Mouse (Mus musculus): ENCODE measurements around the gene Lzic. TPM values are rescaled to one million over a fixed set of nuclear protein-coding genes. Genes with fewer than 3 reads are reported as not detected.

The Lzic gene
- total and polyA plus RNA-seq, 3 experiments: 25.0 to 26.2 TPM; not detected in 1

DNA sequence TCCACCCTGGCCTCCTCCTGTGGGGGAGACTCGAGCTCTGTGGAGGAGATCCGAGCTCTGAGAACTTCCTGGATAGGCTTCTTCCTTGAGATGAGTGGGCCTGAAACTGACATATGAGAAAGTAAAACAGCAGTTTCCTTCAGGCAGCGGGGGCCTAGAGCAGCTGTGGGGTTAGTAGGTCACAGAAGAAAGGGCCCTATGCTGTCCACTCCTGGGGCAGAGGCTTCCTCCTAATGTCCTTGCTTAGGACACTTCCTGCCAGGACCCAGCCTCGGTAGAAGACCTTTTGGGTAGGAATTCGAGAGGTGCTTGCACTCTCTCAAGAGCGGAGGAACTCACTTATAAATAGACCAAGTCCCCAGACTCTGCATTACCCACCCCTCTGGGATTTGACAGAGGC is 44.7 kb downstream of the Lzic start:
- H3K9ac ChIP-seq (ENCODE audit: control insufficient read depth, low read depth, low read length, poor library complexity, severe bottlenecking): no peak overlapping the region
- no peak for DNase-seq (ENCODE audit: low read depth, low spot score)
- TF ChIP-seq NELFE (IDR thresholded peaks at IDR 0.05; ENCODE audit: low read depth, low read length) (no peak), TAL1 (IDR thresholded peaks at IDR 0.05; ENCODE audit: low read length) (no peak), MAX (IDR thresholded peaks at IDR 0.05; ENCODE audit: low read length) (no peak), HCFC1 (IDR thresholded peaks at IDR 0.05; ENCODE audit: low read depth, low read length) (no peak), ETS1 (IDR thresholded peaks at IDR 0.05; ENCODE audit: low read depth, low read length) (no peak), POLR2AphosphoS5 (IDR thresholded peaks at IDR 0.05; ENCODE audit: borderline replicate concordance, low read depth, low read length) (no peak), MYB (IDR thresholded peaks at IDR 0.05; ENCODE audit: low read depth, low read length) (no peak), POLR2AphosphoS2 (IDR thresholded peaks at IDR 0.05; ENCODE audit: low read length) (no peak), USF1 (IDR thresholded peaks at IDR 0.05; ENCODE audit: low read depth, low read length) (no peak), SIN3A (IDR thresholded peaks at IDR 0.05; ENCODE audit: low read length) (no peak)
- no peak overlapping the region for H3K27ac ChIP-seq (ENCODE audit: control insufficient read depth, low read depth, low read length)
- no peaks in the 10 kb centered on the region for H3K79me2 ChIP-seq (ENCODE audit: control insufficient read depth, insufficient read depth, low read length, poor library complexity)
- H3K4me1 ChIP-seq (ENCODE audit: control insufficient read depth in 1 of 2, insufficient read depth in 2 of 2, low read length in 2 of 2): no peaks in the 10 kb centered on the region
- H3K36me3 ChIP-seq (ENCODE audit: control insufficient read depth in 1 of 2, insufficient read depth in 2 of 2, low read length in 2 of 2): no peaks in the 10 kb centered on the region
- no peak overlapping the region for H3K4me3 ChIP-seq (ENCODE audit: control insufficient read depth in 1 of 2, insufficient read depth in 1 of 2, low read depth in 2 of 2, low read length in 2 of 2)
- no peaks in the 10 kb centered on the region for H3K27me3 ChIP-seq (ENCODE audit: control insufficient read depth in 1 of 2, insufficient read depth in 2 of 2, low read length in 2 of 2)
- H3K9me3 ChIP-seq (replicated peaks; ENCODE audit: insufficient read depth, low read length): no peaks in the 10 kb centered on the region

DNA sequence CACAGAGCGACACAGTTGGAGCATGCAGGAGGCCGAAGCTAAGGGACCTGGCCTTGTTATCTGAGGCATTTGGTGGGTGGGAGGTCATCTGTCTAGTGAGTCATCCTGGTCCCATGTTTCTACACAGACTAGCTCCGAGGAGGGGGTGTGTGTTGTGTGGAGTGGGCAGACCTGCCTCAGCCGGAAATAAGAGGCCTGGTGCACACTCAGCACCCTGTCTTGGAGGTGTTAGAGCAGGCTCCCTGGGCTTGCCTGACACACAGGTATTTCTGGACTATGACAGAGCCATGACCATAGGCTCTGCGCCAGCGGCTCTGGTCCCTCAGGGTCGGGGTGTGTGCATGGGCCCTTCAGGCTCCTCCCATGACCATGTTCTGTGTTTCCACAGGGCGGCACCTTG is 54.4 kb downstream of the Lzic start:
- H3K4me3 ChIP-seq (ENCODE audit: control insufficient read depth in 1 of 2, insufficient read depth in 1 of 2, low read depth in 2 of 2, low read length in 2 of 2): no peak overlapping the region
- no peak overlapping the region for H3K9ac ChIP-seq (ENCODE audit: control insufficient read depth, low read depth, low read length, poor library complexity, severe bottlenecking)
- no peaks in the 10 kb centered on the region for H3K9me3 ChIP-seq (replicated peaks; ENCODE audit: insufficient read depth, low read length)
- TF ChIP-seq ETS1 (IDR thresholded peaks at IDR 0.05; ENCODE audit: low read depth, low read length) (no peak), MAZ (IDR thresholded peaks at IDR 0.05; ENCODE audit: low read depth, low read length) (no peak), NRF1 (IDR thresholded peaks at IDR 0.05; ENCODE audit: insufficient read depth, low read depth, low read length, poor library complexity, severe bottlenecking) (no peak), SMC3 (IDR thresholded peaks at IDR 0.05; ENCODE audit: low read depth, low read length) (no peak), MAX (IDR thresholded peaks at IDR 0.05; ENCODE audit: low read length) (no peak), RCOR1 (IDR thresholded peaks at IDR 0.05; ENCODE audit: low read depth, low read length) (no peak), MXI1 (IDR thresholded peaks at IDR 0.05; ENCODE audit: low read depth, low read length) (no peak), TAL1 (IDR thresholded peaks at IDR 0.05; ENCODE audit: low read length) (no peak), GABPA (IDR thresholded peaks at IDR 0.05; ENCODE audit: low read depth, low read length) (no peak)
- H3K27me3 ChIP-seq (ENCODE audit: control insufficient read depth in 1 of 2, insufficient read depth in 2 of 2, low read length in 2 of 2): no peaks in the 10 kb centered on the region
- no peaks in the 10 kb centered on the region for H3K79me2 ChIP-seq (ENCODE audit: control insufficient read depth, insufficient read depth, low read length, poor library complexity)
- no peaks in the 10 kb centered on the region for H3K4me1 ChIP-seq (ENCODE audit: control insufficient read depth in 1 of 2, insufficient read depth in 2 of 2, low read length in 2 of 2)
- DNase-seq (ENCODE audit: low read depth, low spot score): no peak
- no peaks in the 10 kb centered on the region for H3K36me3 ChIP-seq (ENCODE audit: control insufficient read depth in 1 of 2, insufficient read depth in 2 of 2, low read length in 2 of 2)
- H3K27ac ChIP-seq (ENCODE audit: control insufficient read depth, low read depth, low read length): no peak overlapping the region

DNA sequence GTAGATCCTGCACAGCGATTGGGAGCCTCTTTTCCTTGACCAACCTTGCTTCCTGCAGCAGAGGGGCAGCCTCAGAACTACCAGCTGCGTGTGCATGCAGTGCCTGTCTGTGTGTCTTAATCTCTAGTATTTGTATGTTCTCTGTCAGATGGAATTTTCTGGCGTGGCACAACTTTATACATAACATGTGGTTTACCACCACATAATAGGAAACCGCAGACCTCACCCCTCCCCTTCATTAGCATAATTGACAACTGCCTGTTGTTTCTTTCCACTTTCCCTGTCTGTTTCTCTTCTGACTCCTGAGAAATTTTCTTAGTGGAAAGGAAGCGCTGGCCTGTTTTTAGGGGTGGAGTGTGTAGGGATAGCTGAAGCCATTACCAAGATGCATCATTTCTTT is 56.9 kb downstream of the Lzic start:
- TF ChIP-seq CTCF (IDR thresholded peaks at IDR 0.05 in 2 of 3, conservative IDR thresholded peaks at IDR 0.05 in 1 of 3; ENCODE audit: control insufficient read depth in 1 of 3, insufficient read depth in 1 of 3, low read depth in 2 of 3, low read length in 3 of 3, poor library complexity in 1 of 3, severe bottlenecking in 1 of 3): no peak
- TF ChIP-seq GATA1 (IDR thresholded peaks at IDR 0.05; ENCODE audit: low read depth, low read length): no peak
- no peak for TF ChIP-seq MAZ (IDR thresholded peaks at IDR 0.05; ENCODE audit: low read depth, low read length)
- no peak for TF ChIP-seq MEF2A (IDR thresholded peaks at IDR 0.05; ENCODE audit: extremely low read depth, insufficient replicate concordance, low read depth, low read length, poor library complexity, severe bottlenecking)
- no peak for TF ChIP-seq MXI1 (IDR thresholded peaks at IDR 0.05; ENCODE audit: low read depth, low read length)
- no peak for TF ChIP-seq ETS1 (IDR thresholded peaks at IDR 0.05; ENCODE audit: low read depth, low read length)
- no peak for TF ChIP-seq EP300 (IDR thresholded peaks at IDR 0.05; ENCODE audit: low read depth in 1 of 2, low read length in 2 of 2)
- TF ChIP-seq POLR2A (IDR thresholded peaks at IDR 0.05; ENCODE audit: control insufficient read depth in 1 of 2, insufficient read depth in 1 of 2, low read depth in 1 of 2, low read length in 2 of 2, poor library complexity in 1 of 2): no peak
- TF ChIP-seq RCOR1 (IDR thresholded peaks at IDR 0.05; ENCODE audit: low read depth, low read length): no peak
- no peak for TF ChIP-seq UBTF (IDR thresholded peaks at IDR 0.05; ENCODE audit: borderline replicate concordance, insufficient read depth, low read depth, low read length)
- no peak for TF ChIP-seq MYC (IDR thresholded peaks at IDR 0.05; ENCODE audit: low read depth, low read length)
- TF ChIP-seq SMC3 (IDR thresholded peaks at IDR 0.05; ENCODE audit: low read depth, low read length): no peak

More for the DNA sequence above, 56.9 kb downstream of the Lzic start:
- DNase-seq (ENCODE audit: low read depth, low spot score): no peak
- Histone ChIP-seq H3K27ac (ENCODE audit: control insufficient read depth, low read depth, low read length) (no peak overlapping the region), H3K4me3 (ENCODE audit: control insufficient read depth in 1 of 2, insufficient read depth in 1 of 2, low read depth in 2 of 2, low read length in 2 of 2) (no peak overlapping the region), H3K9me3 (replicated peaks; ENCODE audit: insufficient read depth, low read length) (no peaks in the 10 kb centered on the region), H3K79me2 (ENCODE audit: control insufficient read depth, insufficient read depth, low read length, poor library complexity) (no peaks in the 10 kb centered on the region), H3K4me1 (ENCODE audit: control insufficient read depth in 1 of 2, insufficient read depth in 2 of 2, low read length in 2 of 2) (no peaks in the 10 kb centered on the region), H3K36me3 (ENCODE audit: control insufficient read depth in 1 of 2, insufficient read depth in 2 of 2, low read length in 2 of 2) (no peaks in the 10 kb centered on the region), H3K9ac (ENCODE audit: control insufficient read depth, low read depth, low read length, poor library complexity, severe bottlenecking) (no peak overlapping the region), H3K27me3 (ENCODE audit: control insufficient read depth in 1 of 2, insufficient read depth in 2 of 2, low read length in 2 of 2) (no peaks in the 10 kb centered on the region)
